Mouse (Mus musculus): ENCODE data around the gene Fhl2.

Fhl2 gene

DNA sequence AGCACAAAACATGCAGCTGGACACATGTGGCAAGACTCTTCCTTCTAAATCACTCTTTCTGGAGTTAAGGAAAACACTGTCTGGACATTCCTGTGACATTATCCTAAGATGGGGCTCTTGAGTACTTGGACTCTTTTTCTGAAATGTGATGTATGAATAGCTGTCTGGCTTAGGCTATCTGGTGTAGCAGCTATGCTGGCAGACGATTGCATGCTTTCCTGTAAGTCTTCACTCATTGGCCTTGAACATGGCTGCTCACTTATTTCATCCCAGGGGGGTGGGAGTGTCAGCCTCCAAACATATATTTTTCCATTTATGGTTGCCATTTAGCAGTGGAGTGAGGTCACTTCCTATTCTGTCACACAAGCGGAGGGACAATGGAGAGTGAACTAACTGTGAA, 42.3 kb downstream of the Fhl2 start:
- Histone ChIP-seq H3K27me3 (ENCODE audit: insufficient read depth, low read length) (no peaks in the 10 kb centered on the region; the same call in 1 of the 2 replicates), H3K4me1 (replicated peaks; ENCODE audit: low read depth, low read length) (no peaks in the 10 kb centered on the region), H3K9me3 (ENCODE audit: low read length) (peaks cover 3% of the 10 kb centered on the region; the same call in 1 of the 2 replicates), H3K36me3 (ENCODE audit: insufficient read depth, low read length) (no peaks in the 10 kb centered on the region), H3K4me3 (replicated peaks; ENCODE audit: low read length) (no peak overlapping the region)
- TF ChIP-seq CTCF (conservative IDR thresholded peaks at IDR 0.05; ENCODE audit: low read length) = no peak
- no peak for TF ChIP-seq POU5F1 (IDR thresholded peaks at IDR 0.05; ENCODE audit: borderline replicate concordance, low read length)
- no peak for TF ChIP-seq NANOG (IDR thresholded peaks at IDR 0.05; ENCODE audit: borderline replicate concordance, low read length)

DNA sequence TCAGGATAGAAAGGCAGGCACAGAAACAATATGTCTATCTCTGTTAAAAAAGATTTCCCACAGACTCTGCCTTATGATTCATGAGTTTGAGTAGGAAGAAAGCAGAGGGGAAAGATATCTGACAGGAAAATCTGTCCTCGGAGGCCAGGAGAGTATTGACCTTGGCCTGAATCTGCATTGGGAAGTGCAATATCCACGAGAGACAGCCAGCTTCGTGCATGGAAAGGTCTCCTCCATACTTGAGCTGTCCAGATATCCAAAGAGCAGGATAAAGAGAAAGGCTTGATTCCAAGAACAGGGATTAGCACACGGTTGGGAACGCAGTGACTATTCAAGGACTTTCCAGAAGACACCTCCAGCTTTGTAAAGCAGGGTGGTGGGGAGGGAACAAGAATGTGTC, 43.2 kb downstream of the Fhl2 start:
- no peaks in the 10 kb centered on the region; the same call in 1 of the 2 replicates for H3K27me3 ChIP-seq (ENCODE audit: insufficient read depth, low read length)
- no peak overlapping the region for H3K4me3 ChIP-seq (replicated peaks; ENCODE audit: low read length)
- TF ChIP-seq POU5F1 (IDR thresholded peaks at IDR 0.05; ENCODE audit: borderline replicate concordance, low read length) (no peak), NANOG (IDR thresholded peaks at IDR 0.05; ENCODE audit: borderline replicate concordance, low read length) (no peak), CTCF (conservative IDR thresholded peaks at IDR 0.05; ENCODE audit: low read length) (no peak)
- H3K36me3 ChIP-seq (ENCODE audit: insufficient read depth, low read length) = no peaks in the 10 kb centered on the region
- peaks cover 3% of the 10 kb centered on the region; the same call in 1 of the 2 replicates for H3K9me3 ChIP-seq (ENCODE audit: low read length)
- H3K4me1 ChIP-seq (replicated peaks; ENCODE audit: low read depth, low read length) = no peaks in the 10 kb centered on the region

DNA sequence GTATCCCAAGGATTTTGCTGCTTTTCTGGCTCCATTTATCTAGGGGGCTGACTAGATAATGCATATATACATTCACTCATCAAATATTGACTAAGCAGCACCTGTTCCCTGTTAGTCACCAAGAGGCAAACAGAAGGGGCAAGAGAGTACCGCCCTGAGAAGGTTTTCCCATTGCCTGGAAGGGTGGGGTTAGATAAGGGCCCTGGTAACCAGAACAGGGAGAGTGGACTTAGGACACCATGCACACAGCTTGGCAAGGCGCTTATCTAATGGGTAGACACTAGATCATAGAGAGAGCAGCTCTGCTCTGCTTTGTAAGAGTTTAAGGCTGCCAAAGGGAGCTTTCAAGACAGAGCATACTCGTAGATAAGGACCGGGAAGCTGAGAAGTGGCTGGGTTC, 44.2 kb downstream of the Fhl2 start:
- TF ChIP-seq POU5F1 (IDR thresholded peaks at IDR 0.05; ENCODE audit: borderline replicate concordance, low read length) (no peak), CTCF (conservative IDR thresholded peaks at IDR 0.05; ENCODE audit: low read length) (no peak), NANOG (IDR thresholded peaks at IDR 0.05; ENCODE audit: borderline replicate concordance, low read length) (no peak)
- H3K4me3 ChIP-seq (replicated peaks; ENCODE audit: low read length) = no peak overlapping the region
- no peaks in the 10 kb centered on the region for H3K36me3 ChIP-seq (ENCODE audit: insufficient read depth, low read length)
- no peaks in the 10 kb centered on the region; the same call in 1 of the 2 replicates for H3K27me3 ChIP-seq (ENCODE audit: insufficient read depth, low read length)
- H3K4me1 ChIP-seq (replicated peaks; ENCODE audit: low read depth, low read length) = no peaks in the 10 kb centered on the region
- peaks cover 3% of the 10 kb centered on the region; the same call in 1 of the 2 replicates for H3K9me3 ChIP-seq (ENCODE audit: low read length)

DNA sequence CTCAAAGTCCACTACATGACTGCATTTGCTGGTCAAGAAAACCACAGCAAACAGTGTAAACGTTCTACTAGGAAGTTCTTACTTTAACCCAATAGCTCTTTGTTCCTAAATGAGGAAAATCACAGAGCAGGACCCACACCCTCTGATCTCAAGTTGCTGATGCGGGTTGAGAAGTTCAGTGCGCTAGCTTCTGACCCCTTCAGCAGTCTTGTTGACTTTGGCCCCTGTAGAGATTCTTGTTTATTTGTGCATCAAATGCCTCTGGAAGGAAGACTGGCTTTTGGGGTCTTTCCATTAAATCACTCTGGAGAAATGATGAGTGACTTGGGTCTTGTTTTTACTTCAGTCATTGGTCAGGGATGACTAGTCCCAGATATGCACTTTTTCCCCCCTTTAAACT, 46.6 kb downstream of the Fhl2 start:
- Histone ChIP-seq H3K4me3 (replicated peaks; ENCODE audit: low read length) (no peak overlapping the region), H3K27me3 (ENCODE audit: insufficient read depth, low read length) (no peaks in the 10 kb centered on the region; the same call in 1 of the 2 replicates), H3K36me3 (ENCODE audit: insufficient read depth, low read length) (no peaks in the 10 kb centered on the region), H3K9me3 (ENCODE audit: low read length) (no peaks in the 10 kb centered on the region), H3K4me1 (replicated peaks; ENCODE audit: low read depth, low read length) (no peaks in the 10 kb centered on the region)
- no peak for TF ChIP-seq CTCF (conservative IDR thresholded peaks at IDR 0.05; ENCODE audit: low read length)
- no peak for TF ChIP-seq POU5F1 (IDR thresholded peaks at IDR 0.05; ENCODE audit: borderline replicate concordance, low read length)
- TF ChIP-seq NANOG (IDR thresholded peaks at IDR 0.05; ENCODE audit: borderline replicate concordance, low read length) = no peak

DNA sequence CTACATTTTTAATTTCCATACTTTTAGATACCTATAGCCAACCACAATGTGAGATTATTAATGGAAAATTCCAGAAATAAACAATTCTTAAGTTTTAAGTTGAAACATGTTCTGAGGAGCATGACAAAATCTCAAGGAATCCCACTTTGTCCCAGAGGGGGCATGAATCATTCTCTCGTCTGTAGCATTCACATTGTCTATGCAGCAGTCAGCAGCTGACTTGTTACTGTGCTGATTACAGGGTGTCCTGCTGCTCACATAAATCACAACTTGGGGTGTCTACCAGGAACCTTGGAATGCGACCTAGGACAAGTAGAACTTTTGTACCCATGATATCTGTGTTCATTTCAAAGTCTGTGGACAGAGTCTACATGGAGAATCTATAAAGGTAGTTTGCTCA, 49.3 kb downstream of the Fhl2 start:
- H3K36me3 ChIP-seq (ENCODE audit: insufficient read depth, low read length) = no peaks in the 10 kb centered on the region
- no peaks in the 10 kb centered on the region for H3K4me1 ChIP-seq (replicated peaks; ENCODE audit: low read depth, low read length)
- TF ChIP-seq NANOG (IDR thresholded peaks at IDR 0.05; ENCODE audit: borderline replicate concordance, low read length) (no peak), CTCF (conservative IDR thresholded peaks at IDR 0.05; ENCODE audit: low read length) (no peak), POU5F1 (IDR thresholded peaks at IDR 0.05; ENCODE audit: borderline replicate concordance, low read length) (no peak)
- H3K9me3 ChIP-seq (ENCODE audit: low read length) = peaks cover 12% of the 10 kb centered on the region
- H3K27me3 ChIP-seq (ENCODE audit: insufficient read depth, low read length) = no peaks in the 10 kb centered on the region
- H3K4me3 ChIP-seq (replicated peaks; ENCODE audit: low read length) = no peak overlapping the region

DNA sequence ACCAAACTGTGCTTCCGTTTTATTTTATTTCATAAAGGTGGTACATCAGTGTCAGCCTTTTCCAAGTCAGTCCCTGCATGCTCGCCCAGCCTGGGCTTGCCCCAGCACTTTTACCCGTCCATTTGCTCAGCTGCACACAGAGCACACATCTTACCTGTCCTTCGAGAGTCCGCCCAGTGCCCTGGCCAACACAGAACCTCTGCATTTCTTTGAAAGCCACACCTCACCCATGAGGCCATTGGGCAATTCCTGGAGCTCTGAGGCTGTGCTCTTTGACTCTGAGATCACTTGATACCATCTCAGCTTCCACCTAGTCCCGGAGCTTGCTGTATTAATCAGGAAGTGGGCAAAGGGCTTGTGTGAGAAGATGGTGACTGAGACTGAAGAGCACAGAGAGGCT, 51.4 kb downstream of the Fhl2 start:
- peaks cover 5% of the 10 kb centered on the region; the same call in 1 of the 2 replicates for H3K4me1 ChIP-seq (replicated peaks; ENCODE audit: low read depth, low read length)
- no peaks in the 10 kb centered on the region for H3K27me3 ChIP-seq (ENCODE audit: insufficient read depth, low read length)
- H3K9me3 ChIP-seq (ENCODE audit: low read length) = peaks cover 12% of the 10 kb centered on the region
- H3K4me3 ChIP-seq (replicated peaks; ENCODE audit: low read length) = no peak overlapping the region
- no peak for TF ChIP-seq NANOG (IDR thresholded peaks at IDR 0.05; ENCODE audit: borderline replicate concordance, low read length)
- TF ChIP-seq CTCF (conservative IDR thresholded peaks at IDR 0.05; ENCODE audit: low read length) = no peak
- no peak for TF ChIP-seq POU5F1 (IDR thresholded peaks at IDR 0.05; ENCODE audit: borderline replicate concordance, low read length)
- no peaks in the 10 kb centered on the region for H3K36me3 ChIP-seq (ENCODE audit: insufficient read depth, low read length)

DNA sequence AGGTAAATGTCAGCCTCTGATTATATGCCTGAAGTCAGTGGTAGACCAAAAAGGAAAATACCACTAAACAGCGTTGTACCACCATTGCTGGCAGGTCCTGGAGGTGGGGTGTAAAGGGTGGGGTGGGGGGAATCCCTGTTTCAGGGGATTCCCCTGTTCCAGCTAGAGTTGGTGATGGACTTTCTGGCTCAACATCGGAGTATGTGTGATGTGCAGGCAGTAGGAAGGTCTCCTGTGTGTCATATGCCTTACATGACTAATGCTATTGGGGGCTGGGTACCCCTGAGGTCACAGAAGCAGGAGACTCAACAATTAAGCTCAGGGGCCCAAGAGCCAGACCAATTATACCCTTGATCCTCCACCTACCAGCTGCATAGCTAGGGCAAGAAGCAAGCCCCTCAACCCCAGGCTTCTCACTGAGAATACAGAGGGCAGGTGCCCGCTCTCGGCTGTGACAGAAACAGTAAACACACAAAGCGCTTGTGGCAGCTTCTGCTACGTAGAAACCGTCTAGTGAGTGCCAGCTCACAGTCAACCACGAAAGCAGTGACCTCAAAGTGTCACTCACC, 52.4 kb downstream of the Fhl2 start:
- no peaks in the 10 kb centered on the region for H3K27me3 ChIP-seq (ENCODE audit: insufficient read depth, low read length)
- H3K4me1 ChIP-seq (replicated peaks; ENCODE audit: low read depth, low read length) = peaks cover 6% of the 10 kb centered on the region
- H3K36me3 ChIP-seq (ENCODE audit: insufficient read depth, low read length) = no peaks in the 10 kb centered on the region
- no peak overlapping the region for H3K4me3 ChIP-seq (replicated peaks; ENCODE audit: low read length)
- H3K9me3 ChIP-seq (ENCODE audit: low read length) = peaks cover 12% of the 10 kb centered on the region
- TF ChIP-seq NANOG (IDR thresholded peaks at IDR 0.05; ENCODE audit: borderline replicate concordance, low read length) = no peak
- TF ChIP-seq POU5F1 (IDR thresholded peaks at IDR 0.05; ENCODE audit: borderline replicate concordance, low read length) = no peak
- no peak for TF ChIP-seq CTCF (conservative IDR thresholded peaks at IDR 0.05; ENCODE audit: low read length)

DNA sequence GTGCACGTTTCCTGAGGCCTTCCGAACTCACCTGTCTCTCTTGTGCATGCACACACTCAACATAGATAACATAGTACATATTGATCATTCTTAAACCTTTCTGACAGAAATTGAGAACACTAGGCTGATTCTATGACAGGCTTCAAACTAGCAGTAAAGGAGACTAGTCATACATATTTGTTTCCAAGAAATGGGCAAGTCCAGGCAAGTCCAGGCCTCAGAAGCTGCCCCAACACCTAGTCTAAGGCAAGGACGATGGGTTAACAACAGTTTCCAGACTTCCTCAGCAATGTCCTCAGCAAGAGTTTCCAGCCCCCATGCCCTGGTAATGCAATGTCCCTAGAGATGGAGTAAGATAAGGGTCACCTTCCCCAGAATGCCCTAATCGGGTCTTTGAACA, 53.0 kb downstream of the Fhl2 start:
- H3K4me1 ChIP-seq (replicated peaks; ENCODE audit: low read depth, low read length) = peaks cover 9% of the 10 kb centered on the region
- H3K4me3 ChIP-seq (replicated peaks; ENCODE audit: low read length) = no peak overlapping the region
- H3K9me3 ChIP-seq (ENCODE audit: low read length) = peaks cover 12% of the 10 kb centered on the region
- H3K27me3 ChIP-seq (ENCODE audit: insufficient read depth, low read length) = no peaks in the 10 kb centered on the region
- no peaks in the 10 kb centered on the region for H3K36me3 ChIP-seq (ENCODE audit: insufficient read depth, low read length)
- no peak for TF ChIP-seq CTCF (conservative IDR thresholded peaks at IDR 0.05; ENCODE audit: low read length)
- no peak for TF ChIP-seq NANOG (IDR thresholded peaks at IDR 0.05; ENCODE audit: borderline replicate concordance, low read length)
- TF ChIP-seq POU5F1 (IDR thresholded peaks at IDR 0.05; ENCODE audit: borderline replicate concordance, low read length) = no peak

DNA sequence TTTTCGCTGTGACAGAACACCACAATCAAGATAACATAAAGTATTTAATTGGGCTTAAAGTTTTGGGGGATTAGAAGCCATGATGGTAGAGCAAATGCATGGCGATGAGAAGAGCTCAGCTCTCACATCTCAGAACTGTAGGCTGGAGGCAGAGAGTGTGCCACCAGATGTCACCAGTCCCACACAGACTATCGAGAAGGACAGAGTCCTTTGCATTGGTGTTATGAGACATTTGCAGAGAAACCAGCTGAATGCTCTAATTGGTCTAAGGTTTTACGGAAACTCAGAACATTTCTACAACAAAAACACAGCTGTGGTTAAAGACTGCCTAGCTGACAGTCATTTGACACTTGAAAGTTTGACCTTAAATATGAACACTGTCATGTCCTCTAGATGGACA, 53.5 kb downstream of the Fhl2 start:
- no peak for TF ChIP-seq NANOG (IDR thresholded peaks at IDR 0.05; ENCODE audit: borderline replicate concordance, low read length)
- Histone ChIP-seq H3K9me3 (ENCODE audit: low read length) (peaks cover 12% of the 10 kb centered on the region), H3K36me3 (ENCODE audit: insufficient read depth, low read length) (no peaks in the 10 kb centered on the region), H3K27me3 (ENCODE audit: insufficient read depth, low read length) (no peaks in the 10 kb centered on the region), H3K4me1 (replicated peaks; ENCODE audit: low read depth, low read length) (peaks cover 14% of the 10 kb centered on the region), H3K4me3 (replicated peaks; ENCODE audit: low read length) (no peak overlapping the region)
